Mouse (Mus musculus) lung, embryonic 15.5 days (tissue): ENCODE results near the gene Pkm. TPM values are rescaled to one million over a fixed set of nuclear protein-coding genes. Genes with fewer than 3 reads are reported as not detected.

Source experiments
- ATAC-seq: fragments of 200-750 bp; cut with Nextera tagmentation; 2 replicates; pipeline ENCODE4 v1.8.0; 2017; ENCODE audit warnings: moderate number of reproducible peaks, borderline replicate concordance; ENCODE audit not compliant: low FRiP score, low TSS enrichment; ENCODE audit errors: extremely low read depth
- H3K27ac ChIP-seq: fragments of 300-500 bp; sonication (generic); 2 replicates; pipeline ENCODE4 v1.5.1; 2015; ENCODE audit warnings: moderate library complexity, mild to moderate bottlenecking, inconsistent platforms
- H3K27me3 ChIP-seq: fragments of 300-500 bp; sonication (generic); 2 replicates; pipeline ENCODE4 v1.6.1; 2015; ENCODE audit warnings: inconsistent platforms
- H3K36me3 ChIP-seq: fragments of 300-500 bp; sonication (generic); 2 replicates; pipeline ENCODE4 v1.6.1; 2015; ENCODE audit warnings: inconsistent platforms
- H3K4me1 ChIP-seq: fragments of 300-500 bp; sonication (generic); 2 replicates; pipeline ENCODE4 v1.6.1; 2015; ENCODE audit warnings: inconsistent platforms
- H3K4me2 ChIP-seq: fragments of 300-500 bp; sonication (generic); 2 replicates; pipeline ENCODE4 v1.6.1; 2015; ENCODE audit warnings: inconsistent platforms, mild to moderate bottlenecking, moderate library complexity
- H3K4me3 ChIP-seq: fragments of 300-500 bp; sonication (generic); 2 replicates; pipeline ENCODE4 v1.5.1; 2015; ENCODE audit warnings: mild to moderate bottlenecking, inconsistent platforms
- H3K9ac ChIP-seq: fragments of 300-500 bp; sonication (generic); 2 replicates; pipeline ENCODE4 v1.6.1; 2015; ENCODE audit warnings: inconsistent platforms
- H3K9me3 ChIP-seq: fragments of 300-500 bp; sonication (generic); 2 replicates; pipeline ENCODE4 v1.6.1; 2016; ENCODE audit warnings: inconsistent platforms
- WGBS: fragments of 180-500 bp; shearing (Covaris S2); methylation state at CpG from one replicate; pipeline ENCODE4 v1.1.7; 2015; 5-methylcytosine and 5-hydroxymethylcytosine counted together
- polyA plus RNA-seq: library from polyadenylated mRNA; unstranded; fragments of >200 nt; fragmentation: Nextera tagmentation; extraction: Ambion mirVana; gene quantifications from 2 replicates; pipeline ENCODE4 v1.2.1, GENCODE M21; 2015

Pkm gene
- polyA plus RNA-seq, 1 experiment from 2014 or later = 1,403 TPM

DNA sequence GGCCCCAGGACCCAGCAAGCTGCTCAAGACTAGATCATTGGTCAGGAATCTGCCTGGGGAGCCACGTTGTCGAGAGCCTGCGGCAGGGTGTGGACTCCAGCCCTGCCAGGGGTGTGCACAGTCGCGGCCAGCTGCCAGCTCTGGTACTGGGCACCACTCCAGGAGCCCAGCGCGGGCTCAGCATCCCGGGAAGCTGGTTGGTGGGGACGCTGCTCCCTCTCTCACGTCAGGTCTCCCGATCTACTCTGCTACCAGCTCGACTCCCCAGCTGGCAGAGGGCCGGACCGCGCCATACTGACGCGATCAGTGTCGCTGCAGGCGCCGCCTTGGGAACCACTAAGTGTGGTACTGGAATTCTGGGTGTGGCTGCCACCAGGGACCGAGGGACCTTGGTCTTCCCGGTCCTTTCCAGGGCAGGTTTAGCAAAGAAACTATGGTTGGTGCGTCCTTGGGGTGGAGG, 35.5 kb downstream of the Pkm start:
- Histone ChIP-seq H3K27ac (peak overlapping the region; percentile 87), H3K4me3 (peak overlapping the region; percentile 26), H3K9ac (peak overlapping the region; percentile 2; the same call in 1 of the 2 replicates)

DNA sequence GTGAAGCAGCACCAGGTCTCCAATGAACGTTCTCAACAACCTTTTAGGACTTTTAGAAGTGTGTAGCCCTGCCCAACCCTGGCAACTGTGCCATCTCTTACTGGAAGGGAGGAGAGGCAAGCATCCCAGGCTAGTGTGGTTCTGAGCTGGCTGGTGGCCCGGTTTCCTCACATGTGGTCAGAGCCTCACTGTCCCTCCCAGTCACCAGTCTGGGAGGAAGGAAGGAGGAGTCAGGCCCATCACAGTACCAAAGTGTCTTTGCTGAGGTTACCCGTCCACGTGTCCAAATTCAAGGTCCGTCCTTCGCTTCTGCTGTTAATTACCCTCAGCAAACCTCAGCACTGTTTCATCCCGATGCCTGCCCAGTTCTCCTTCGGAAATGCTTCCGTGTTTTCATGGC, 36.0 kb downstream of the Pkm start:
- ATAC-seq = peak; percentile 48
- no peaks in the 10 kb centered on the region for H3K9me3 ChIP-seq
- H3K36me3 ChIP-seq = no peaks in the 10 kb centered on the region
- H3K4me2 ChIP-seq = peak overlapping the region; percentile 56
- H3K4me1 ChIP-seq = peaks cover 44% of the 10 kb centered on the region
- no peaks in the 10 kb centered on the region for H3K27me3 ChIP-seq
- peak overlapping the region; percentile 87 for H3K27ac ChIP-seq
- H3K9ac ChIP-seq = peak overlapping the region; percentile 2; the same call in 1 of the 2 replicates
- H3K4me3 ChIP-seq = peak overlapping the region; percentile 26
- 37% methylated on average over 9 of the region's 9 CpGs for WGBS

More for the DNA sequence above, 35.5 kb downstream of the Pkm start:
- ATAC-seq = peak; percentile 81
- no peaks in the 10 kb centered on the region for H3K36me3 ChIP-seq
- H3K27me3 ChIP-seq = no peaks in the 10 kb centered on the region
- no peaks in the 10 kb centered on the region for H3K9me3 ChIP-seq
- WGBS = 3% methylated on average over 23 of the region's 23 CpGs
- H3K4me2 ChIP-seq = peak overlapping the region; percentile 56
- H3K4me1 ChIP-seq = peaks cover 39% of the 10 kb centered on the region

DNA sequence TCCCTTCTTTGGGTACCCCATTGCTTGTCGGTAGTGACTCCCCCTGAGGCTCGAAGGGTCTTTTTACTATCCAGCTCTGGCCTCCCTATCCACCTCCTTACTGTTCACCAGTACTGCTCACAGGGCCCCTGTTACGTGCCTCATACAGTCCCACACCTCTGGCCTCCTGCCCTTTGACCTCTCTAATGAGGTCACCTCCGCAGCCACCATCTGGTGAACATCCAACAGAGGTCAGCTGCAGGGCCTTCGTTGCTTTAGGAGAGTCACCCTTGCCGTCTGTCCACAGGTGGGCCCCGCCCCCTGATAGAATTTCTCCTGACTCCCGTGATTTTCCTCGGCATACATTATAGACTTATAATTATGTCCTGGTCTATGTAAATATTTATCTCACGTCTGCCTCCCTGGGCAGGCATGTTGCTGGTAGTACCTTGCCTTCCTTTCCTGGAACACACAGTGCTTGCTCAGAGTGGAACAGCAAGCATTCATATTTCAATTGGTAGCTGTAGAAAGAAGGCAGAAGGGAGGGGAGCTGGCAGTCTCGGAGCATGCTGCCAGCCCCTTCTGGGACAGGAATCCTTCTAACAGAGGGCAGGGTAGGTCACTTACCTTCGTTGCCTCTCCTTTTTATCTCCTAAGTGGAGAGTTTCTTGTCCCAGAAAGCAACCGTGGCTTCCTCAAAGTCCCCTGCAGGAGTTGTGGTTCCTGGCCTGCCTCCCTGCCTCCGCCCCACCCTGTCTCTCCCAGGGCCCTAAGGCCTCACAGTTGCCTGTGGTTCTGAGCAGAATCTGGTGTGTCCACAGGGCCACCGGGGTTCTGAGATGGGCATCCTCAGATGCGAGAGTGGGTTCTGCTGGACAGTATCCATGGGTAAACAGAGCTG, 38.6 kb downstream of the Pkm start:
- H3K4me1 ChIP-seq = peaks cover 48% of the 10 kb centered on the region
- no peaks in the 10 kb centered on the region for H3K27me3 ChIP-seq
- no peak overlapping the region for H3K4me3 ChIP-seq
- H3K27ac ChIP-seq = peak overlapping the region; percentile 80
- ATAC-seq = no peak
- no peak overlapping the region for H3K4me2 ChIP-seq
- 36% methylated on average over 16 of the region's 16 CpGs for WGBS
- no peak overlapping the region; the same call in 1 of the 2 replicates for H3K9ac ChIP-seq
- no peaks in the 10 kb centered on the region for H3K9me3 ChIP-seq
- no peaks in the 10 kb centered on the region for H3K36me3 ChIP-seq

DNA sequence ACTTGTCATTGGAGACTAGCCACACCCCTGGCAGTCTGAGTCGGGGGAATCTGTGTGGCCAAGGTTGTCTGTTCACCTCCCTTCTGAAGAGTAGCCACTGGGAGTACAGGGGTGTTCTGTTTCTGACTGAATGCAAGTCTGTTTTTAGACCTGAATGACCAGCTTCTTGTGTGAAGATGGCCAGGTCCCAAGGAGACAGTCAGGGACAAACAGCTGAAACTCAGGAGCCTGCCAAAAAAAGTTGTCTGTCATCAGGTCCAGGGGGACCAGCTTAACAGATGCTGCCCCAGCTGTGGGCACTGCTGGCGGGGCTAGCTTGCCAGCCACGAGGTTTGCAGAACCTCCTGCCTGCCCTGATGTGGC, 39.3 kb downstream of the Pkm start:
- 25% methylated on average over 3 of the region's 3 CpGs for WGBS
- H3K4me2 ChIP-seq = no peak overlapping the region
- no peak for ATAC-seq
- no peak overlapping the region; the same call in 1 of the 2 replicates for H3K9ac ChIP-seq
- no peak overlapping the region for H3K4me3 ChIP-seq
- H3K4me1 ChIP-seq = peaks cover 48% of the 10 kb centered on the region
- no peaks in the 10 kb centered on the region for H3K36me3 ChIP-seq
- no peaks in the 10 kb centered on the region for H3K27me3 ChIP-seq
- H3K27ac ChIP-seq = peak overlapping the region; percentile 80
- H3K9me3 ChIP-seq = no peaks in the 10 kb centered on the region

DNA sequence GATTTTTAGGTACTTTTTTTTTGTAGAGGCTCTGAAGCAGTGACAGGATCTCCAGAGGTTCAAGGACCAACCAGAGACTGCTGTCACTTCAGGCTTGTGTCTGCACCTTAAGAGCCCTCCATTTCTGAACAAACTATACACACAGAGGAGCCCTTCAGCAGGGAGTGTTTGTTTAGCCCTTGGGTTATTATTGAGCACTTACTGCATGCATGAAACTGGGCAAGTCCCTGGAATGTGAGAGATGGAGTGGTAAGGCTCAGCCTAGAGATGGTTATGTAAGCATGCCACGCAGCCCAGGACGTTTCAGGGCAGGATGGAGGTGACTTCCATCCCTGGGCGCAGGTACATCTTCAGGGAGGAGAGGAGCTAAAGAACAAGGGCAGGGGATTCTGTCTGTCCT, 40.2 kb downstream of the Pkm start:
- H3K9ac ChIP-seq = no peak overlapping the region
- no peak overlapping the region for H3K4me2 ChIP-seq
- H3K36me3 ChIP-seq = no peaks in the 10 kb centered on the region
- peaks cover 47% of the 10 kb centered on the region for H3K4me1 ChIP-seq
- no peaks in the 10 kb centered on the region for H3K9me3 ChIP-seq
- H3K27ac ChIP-seq = peak overlapping the region; percentile 65
- no peaks in the 10 kb centered on the region for H3K27me3 ChIP-seq
- ATAC-seq = peak; percentile 45; the same call in 1 of the 2 replicates
- 66% methylated on average over 3 of the region's 3 CpGs for WGBS
- H3K4me3 ChIP-seq = no peak overlapping the region

DNA sequence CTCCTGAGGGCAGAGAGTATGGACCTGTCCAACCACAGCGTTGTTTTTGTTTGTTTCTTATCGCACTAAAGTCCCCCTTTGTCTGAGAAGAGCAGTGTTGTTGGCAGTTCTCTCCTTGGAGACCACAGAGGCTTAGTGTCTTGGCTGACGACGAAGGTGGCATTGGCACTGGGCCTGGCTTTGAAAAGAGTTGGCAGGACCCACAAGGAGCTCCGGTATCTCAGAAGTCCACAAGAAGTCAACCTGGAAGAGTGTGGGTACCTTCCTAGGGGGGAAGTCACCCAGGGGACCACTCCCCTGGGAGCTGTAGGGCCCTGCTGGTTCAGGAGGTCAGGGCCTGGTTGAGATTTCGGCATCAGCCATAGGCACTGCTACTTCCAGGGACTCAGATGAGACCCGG, 44.9 kb downstream of the Pkm start:
- no peaks in the 10 kb centered on the region for H3K36me3 ChIP-seq
- H3K9me3 ChIP-seq = no peaks in the 10 kb centered on the region
- no peak overlapping the region for H3K9ac ChIP-seq
- peaks cover 11% of the 10 kb centered on the region; the same call in 1 of the 2 replicates for H3K4me1 ChIP-seq
- no peaks in the 10 kb centered on the region for H3K27me3 ChIP-seq
- H3K4me2 ChIP-seq = no peak overlapping the region
- WGBS = 77% methylated on average over 7 of the region's 7 CpGs
- no peak overlapping the region for H3K4me3 ChIP-seq
- no peak for ATAC-seq
- H3K27ac ChIP-seq = no peak overlapping the region

DNA sequence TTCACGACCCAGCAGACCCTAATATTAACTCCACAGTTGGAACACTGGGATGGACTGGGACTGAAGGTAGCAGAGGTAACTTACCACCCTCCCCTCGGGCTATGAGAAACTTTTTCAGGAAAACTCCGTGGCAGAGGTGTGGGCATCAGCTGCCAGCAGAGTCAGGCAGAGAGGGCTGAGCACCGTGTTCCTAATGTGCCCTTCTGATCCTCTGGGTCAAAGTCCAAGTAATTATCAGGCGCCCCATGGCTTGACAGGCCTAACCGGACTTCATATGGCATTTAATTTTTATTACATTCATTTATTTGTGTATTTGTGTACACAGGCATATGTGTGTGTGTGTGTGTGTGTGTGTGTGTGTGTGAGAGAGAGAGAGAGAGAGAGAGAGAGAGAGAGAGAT, 46.9 kb downstream of the Pkm start:
- Histone ChIP-seq H3K4me1 (peaks cover 16% of the 10 kb centered on the region), H3K9me3 (no peaks in the 10 kb centered on the region), H3K27me3 (no peaks in the 10 kb centered on the region), H3K4me3 (no peak overlapping the region), H3K27ac (no peak overlapping the region), H3K9ac (no peak overlapping the region), H3K4me2 (no peak overlapping the region), H3K36me3 (no peaks in the 10 kb centered on the region)
- 67% methylated on average over 6 of the region's 6 CpGs for WGBS
- ATAC-seq = no peak

DNA sequence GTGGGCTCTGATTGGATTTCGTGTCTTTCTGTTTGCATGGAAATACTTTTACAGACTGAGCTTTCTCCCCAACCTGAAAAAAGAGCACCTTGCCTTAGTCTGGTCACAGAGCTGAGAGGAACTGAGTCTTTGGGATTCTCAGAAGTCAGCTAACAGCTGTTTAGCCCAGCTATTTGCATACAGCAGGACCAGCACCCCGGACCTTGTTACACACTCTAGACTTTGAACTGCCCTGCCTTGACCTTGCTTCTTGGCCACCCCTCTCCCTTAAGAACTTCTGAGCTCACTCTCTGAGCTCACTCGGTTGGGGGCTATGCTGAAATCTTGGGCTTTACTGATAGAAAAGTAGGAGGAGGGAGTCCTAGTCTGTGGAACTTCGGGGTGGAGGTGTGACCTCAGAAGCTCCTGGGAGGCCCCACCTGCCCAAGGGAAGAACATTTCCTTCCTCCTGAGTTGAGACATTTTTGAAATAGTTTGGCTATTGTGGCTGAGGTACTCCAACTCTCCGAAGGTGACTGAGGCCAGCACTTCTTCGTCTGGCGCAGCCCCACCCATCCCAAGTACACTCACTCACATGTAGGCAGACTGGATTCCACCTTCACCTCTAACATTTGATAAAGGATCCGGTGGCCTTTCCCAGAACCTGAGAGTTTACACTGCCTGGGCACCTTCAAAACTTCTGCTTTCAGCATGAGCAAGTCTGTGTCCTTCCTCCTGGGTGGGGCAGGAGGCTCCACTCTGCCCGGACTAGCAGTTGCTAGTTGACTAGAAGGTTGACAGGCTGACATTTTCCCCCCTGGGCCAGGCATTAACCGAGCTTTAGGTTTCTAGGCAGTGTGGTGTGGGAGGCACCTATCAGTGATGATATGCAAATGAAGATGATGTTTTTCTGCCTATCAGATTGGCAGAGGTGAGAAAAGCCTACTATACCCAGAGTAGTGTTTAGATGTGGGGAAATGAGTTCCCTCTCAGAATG, 51.0 kb downstream of the Pkm start:
- H3K9ac ChIP-seq = no peak overlapping the region
- no peaks in the 10 kb centered on the region for H3K27me3 ChIP-seq
- WGBS = 32% methylated on average over 10 of the region's 10 CpGs
- H3K9me3 ChIP-seq = no peaks in the 10 kb centered on the region
- peak overlapping the region; percentile 89 for H3K27ac ChIP-seq
- H3K4me1 ChIP-seq = peaks cover 36% of the 10 kb centered on the region
- no peak overlapping the region for H3K4me3 ChIP-seq
- ATAC-seq = 0 out of 2 replicates have a peak, but pooled peaks have one; percentile 38
- no peak overlapping the region for H3K4me2 ChIP-seq
- H3K36me3 ChIP-seq = no peaks in the 10 kb centered on the region

DNA sequence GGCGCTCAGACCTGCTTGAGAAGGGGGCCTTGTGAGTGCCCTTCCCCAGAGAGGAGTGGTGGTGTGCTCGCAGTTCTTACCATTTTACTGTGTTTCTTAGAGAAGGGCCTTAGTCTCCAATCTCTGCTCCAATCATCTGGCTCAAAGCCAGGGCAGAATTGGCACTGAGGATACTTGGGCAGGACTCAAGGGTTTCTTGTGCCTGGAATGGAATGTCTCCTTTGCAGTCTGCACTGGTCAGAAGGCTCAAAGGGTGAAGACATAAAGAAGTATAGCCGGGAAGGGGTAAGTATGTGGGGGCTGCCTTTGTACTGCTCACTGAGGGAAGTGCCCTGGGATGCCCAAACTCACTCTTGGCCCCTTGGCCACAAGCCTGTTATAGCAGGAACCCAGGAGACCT, 53.1 kb downstream of the Pkm start:
- no peak overlapping the region for H3K4me3 ChIP-seq
- peak overlapping the region; percentile 89 for H3K27ac ChIP-seq
- H3K4me1 ChIP-seq = peaks cover 39% of the 10 kb centered on the region
- WGBS = 53% methylated on average over 3 of the region's 3 CpGs
- H3K27me3 ChIP-seq = no peaks in the 10 kb centered on the region
- no peak overlapping the region for H3K4me2 ChIP-seq
- no peaks in the 10 kb centered on the region for H3K36me3 ChIP-seq
- no peak overlapping the region for H3K9ac ChIP-seq
- H3K9me3 ChIP-seq = no peaks in the 10 kb centered on the region
- peak; percentile 50; the same call in 1 of the 2 replicates for ATAC-seq

DNA sequence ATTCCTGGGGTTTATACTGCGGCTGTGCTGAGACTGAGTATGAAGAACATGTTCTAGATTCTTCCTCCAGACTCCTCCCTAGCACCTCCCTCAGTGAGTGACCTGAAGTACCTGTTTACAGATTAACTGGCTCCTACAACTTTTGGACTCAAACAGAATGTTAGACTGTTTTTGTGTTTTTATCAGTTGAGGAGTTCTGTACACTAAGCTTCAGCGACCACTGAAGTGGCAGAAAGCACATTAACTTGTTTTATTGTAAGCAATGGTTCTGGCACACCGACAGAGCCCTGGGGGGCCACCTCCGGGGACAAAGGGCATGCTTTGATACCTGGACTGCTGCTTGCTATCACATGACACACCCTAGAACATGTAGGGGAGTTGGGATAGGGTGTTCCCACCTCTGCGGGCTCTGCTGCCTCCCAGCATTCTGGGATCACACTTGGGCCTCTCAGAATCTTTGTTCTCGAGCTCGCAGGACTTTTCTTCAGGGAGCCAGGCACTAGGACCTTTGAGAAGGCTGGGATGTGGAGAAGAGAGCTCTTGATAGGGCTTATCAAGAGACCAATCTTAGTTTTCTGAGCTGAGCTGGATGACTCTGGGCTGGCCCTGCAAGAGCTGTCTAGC, 60.2 kb downstream of the Pkm start:
- WGBS = 47% methylated on average over 7 of the region's 7 CpGs
- Histone ChIP-seq H3K27ac (no peak overlapping the region), H3K9ac (no peak overlapping the region), H3K27me3 (no peaks in the 10 kb centered on the region), H3K4me2 (no peak overlapping the region), H3K4me1 (peaks cover 12% of the 10 kb centered on the region), H3K4me3 (no peak overlapping the region), H3K36me3 (no peaks in the 10 kb centered on the region), H3K9me3 (no peaks in the 10 kb centered on the region)
- no peak for ATAC-seq

DNA sequence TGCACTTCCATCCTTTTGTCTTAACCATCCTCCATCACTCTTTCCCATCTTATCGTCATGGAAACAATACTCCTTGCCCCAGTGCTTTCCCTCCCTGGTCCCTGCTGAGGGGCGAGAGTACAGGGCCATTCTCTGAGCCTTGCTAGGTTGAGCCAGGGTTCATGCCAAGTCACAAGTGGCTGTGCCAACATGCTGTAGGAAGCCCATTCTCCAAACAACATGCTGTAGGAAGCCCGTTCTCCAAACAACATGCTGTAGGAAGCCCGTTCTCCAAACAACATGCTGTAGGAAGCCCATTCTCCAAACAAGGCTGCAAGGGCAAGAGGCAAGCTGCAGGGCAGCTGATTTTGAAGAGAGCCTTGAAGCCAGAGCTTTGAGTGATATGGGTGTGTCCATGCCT, 62.1 kb downstream of the Pkm start:
- Histone ChIP-seq H3K4me1 (peaks cover 13% of the 10 kb centered on the region), H3K9ac (no peak overlapping the region), H3K27me3 (no peaks in the 10 kb centered on the region), H3K4me2 (no peak overlapping the region), H3K9me3 (no peaks in the 10 kb centered on the region), H3K36me3 (no peaks in the 10 kb centered on the region), H3K4me3 (no peak overlapping the region), H3K27ac (no peak overlapping the region)
- ATAC-seq = no peak
- 62% methylated on average over 4 of the region's 4 CpGs for WGBS
